Mouse (Mus musculus) neural tube, embryonic 15.5 days (tissue): ENCODE measurements around the gene Lin37. TPM values are rescaled to one million over a fixed set of nuclear protein-coding genes. Genes with fewer than 3 reads are reported as not detected.

ENCODE experiments used
- ATAC-seq: fragments of 200-750 bp; cut with Nextera tagmentation; 2 replicates; pipeline ENCODE4 v1.8.0; 2017; ENCODE audit warnings: mild to moderate bottlenecking, moderate TSS enrichment, moderate library complexity; ENCODE audit not compliant: low FRiP score
- H3K27ac ChIP-seq: fragments of 300-500 bp; sonication (generic); replicated peaks from 2 replicates; pipeline ENCODE4 v1.5.1; 2015; ENCODE audit warnings: mild to moderate bottlenecking, inconsistent platforms
- H3K27me3 ChIP-seq: fragments of 300-500 bp; sonication (generic); replicated peaks from 2 replicates; pipeline ENCODE4 v1.6.1; 2015; ENCODE audit warnings: inconsistent platforms
- H3K36me3 ChIP-seq: fragments of 300-500 bp; sonication (generic); 2 replicates; pipeline ENCODE4 v1.6.1; 2015; ENCODE audit warnings: inconsistent platforms
- H3K4me1 ChIP-seq: fragments of 300-500 bp; sonication (generic); 2 replicates; pipeline ENCODE4 v1.6.1; 2015; ENCODE audit warnings: inconsistent platforms
- H3K4me2 ChIP-seq: fragments of 300-500 bp; sonication (generic); 2 replicates; pipeline ENCODE4 v1.6.1; 2015; ENCODE audit warnings: inconsistent platforms, mild to moderate bottlenecking, moderate library complexity
- H3K4me3 ChIP-seq: fragments of 300-500 bp; sonication (generic); replicated peaks from 2 replicates; pipeline ENCODE4 v1.5.1; 2015; ENCODE audit warnings: mild to moderate bottlenecking, inconsistent platforms
- H3K9ac ChIP-seq: fragments of 300-500 bp; sonication (generic); replicated peaks from 2 replicates; pipeline ENCODE4 v1.6.1; 2015; ENCODE audit warnings: mild to moderate bottlenecking, inconsistent platforms
- H3K9me3 ChIP-seq: fragments of 300-500 bp; sonication (generic); replicated peaks from 2 replicates; pipeline ENCODE4 v1.6.1; 2016; ENCODE audit warnings: inconsistent platforms
- WGBS: fragments of 180-500 bp; shearing (Covaris S2); methylation state at CpG from one replicate; pipeline ENCODE4 v1.1.7; 2015; ENCODE audit warnings: mixed read lengths; 5-methylcytosine and 5-hydroxymethylcytosine counted together
- polyA plus RNA-seq: library from polyadenylated mRNA; unstranded; fragments of >200 nt; fragmentation: Nextera tagmentation; extraction: Ambion mirVana; gene quantifications from 2 replicates; pipeline ENCODE4 v1.2.1, GENCODE M21; 2015

The Lin37 gene
- polyA plus RNA-seq, 1 experiment from 2014 or later = 55.6 TPM

GRCm38 (mm10) chr7:30581547-30581946 lies 21.9 kb upstream of the Lin37 start:
- no peak overlapping the region for H3K9ac ChIP-seq
- ATAC-seq = no peak
- H3K36me3 ChIP-seq = peaks cover 97% of the 10 kb centered on the region
- H3K27me3 ChIP-seq = no peaks in the 10 kb centered on the region
- WGBS = 96% methylated on average over 16 of the region's 16 CpGs
- peaks cover 3% of the 10 kb centered on the region for H3K4me1 ChIP-seq
- H3K9me3 ChIP-seq = no peaks in the 10 kb centered on the region
- H3K4me2 ChIP-seq = no peak overlapping the region
- H3K27ac ChIP-seq = no peak overlapping the region
- no peak overlapping the region for H3K4me3 ChIP-seq

GRCm38 (mm10) chr7:30579950-30580349 lies 20.3 kb upstream of the Lin37 start:
- no peak overlapping the region for H3K4me2 ChIP-seq
- WGBS = 94% methylated on average over 8 of the region's 8 CpGs
- H3K4me1 ChIP-seq = no peaks in the 10 kb centered on the region
- H3K36me3 ChIP-seq = peaks cover 99% of the 10 kb centered on the region
- no peaks in the 10 kb centered on the region for H3K9me3 ChIP-seq
- no peaks in the 10 kb centered on the region for H3K27me3 ChIP-seq
- H3K4me3 ChIP-seq = no peak overlapping the region
- H3K9ac ChIP-seq = no peak overlapping the region
- no peak for ATAC-seq
- no peak overlapping the region for H3K27ac ChIP-seq

GRCm38 (mm10) chr7:30572969-30573368 lies 13.3 kb upstream of the Lin37 start:
- H3K4me1 ChIP-seq = no peaks in the 10 kb centered on the region
- no peak overlapping the region for H3K27ac ChIP-seq
- H3K4me2 ChIP-seq = no peak overlapping the region
- no peaks in the 10 kb centered on the region for H3K27me3 ChIP-seq
- no peak overlapping the region for H3K4me3 ChIP-seq
- WGBS = 88% methylated on average over 2 of the region's 2 CpGs
- ATAC-seq = no peak
- H3K9me3 ChIP-seq = no peaks in the 10 kb centered on the region
- H3K36me3 ChIP-seq = peaks cover 95% of the 10 kb centered on the region
- no peak overlapping the region; the same call in 1 of the 2 replicates for H3K9ac ChIP-seq

GRCm38 (mm10) chr7:30572389-30572788 lies 12.8 kb upstream of the Lin37 start:
- no peak overlapping the region for H3K27ac ChIP-seq
- no peak overlapping the region for H3K4me3 ChIP-seq
- H3K9ac ChIP-seq = no peak overlapping the region
- no peaks in the 10 kb centered on the region for H3K27me3 ChIP-seq
- no peak overlapping the region for H3K4me2 ChIP-seq
- no peaks in the 10 kb centered on the region for H3K9me3 ChIP-seq
- WGBS = 87% methylated on average over 5 of the region's 5 CpGs
- H3K4me1 ChIP-seq = no peaks in the 10 kb centered on the region
- no peak for ATAC-seq
- peaks cover 93% of the 10 kb centered on the region for H3K36me3 ChIP-seq

GRCm38 (mm10) chr7:30567555-30567954 lies 7.9 kb upstream of the Lin37 start:
- Histone ChIP-seq H3K27ac (no peak overlapping the region), H3K9ac (no peak overlapping the region), H3K4me1 (peaks cover 14% of the 10 kb centered on the region), H3K9me3 (no peaks in the 10 kb centered on the region), H3K27me3 (no peaks in the 10 kb centered on the region), H3K4me3 (no peak overlapping the region), H3K36me3 (peaks cover 65% of the 10 kb centered on the region), H3K4me2 (no peak overlapping the region)
- no peak for ATAC-seq
- 91% methylated on average over 11 of the region's 11 CpGs for WGBS

- Histone ChIP-seq H3K9me3 (no peaks in the 10 kb centered on the region), H3K4me3 (no peak overlapping the region), H3K9ac (no peak overlapping the region), H3K27ac (no peak overlapping the region), H3K4me1 (peaks cover 20% of the 10 kb centered on the region), H3K27me3 (no peaks in the 10 kb centered on the region), H3K4me2 (no peak overlapping the region), H3K36me3 (peaks cover 54% of the 10 kb centered on the region)
- WGBS = 92% methylated on average over 9 of the region's 9 CpGs
- ATAC-seq = no peak
Observed at GRCm38 (mm10) chr7:30566033-30566432, 6.4 kb upstream of the Lin37 start.

- peaks cover 44% of the 10 kb centered on the region for H3K36me3 ChIP-seq
- no peak for ATAC-seq
- H3K4me3 ChIP-seq = no peak within 1 kb of the TSS; the same call in 1 of the 2 replicates
- no peak within 1 kb of the TSS for H3K27ac ChIP-seq
- no peak within 1 kb of the TSS for H3K9ac ChIP-seq
- WGBS = 96% methylated on average over 12 of the region's 12 CpGs
- H3K4me1 ChIP-seq = peaks cover 24% of the 10 kb centered on the region
- peak within 1 kb of the TSS; percentile 79 for H3K4me2 ChIP-seq
- no peaks in the 10 kb centered on the region for H3K9me3 ChIP-seq
- no peaks in the 10 kb centered on the region for H3K27me3 ChIP-seq
Observed at GRCm38 (mm10) chr7:30564970-30565571, 5.4 kb upstream of the Lin37 start, which contains the start of gene Igflr1. Gene Igflr1, plus strand, starts transcription at chr7:30565427.

- ATAC-seq = no peak
- WGBS = 23% methylated on average over 6 of the region's 6 CpGs
Observed at GRCm38 (mm10) chr7:30563906-30564280, 4.3 kb upstream of the Lin37 start.

GRCm38 (mm10) chr7:30563117-30563905 lies 3.7 kb upstream of the Lin37 start, which contains the start of the genes U2af1l4, Gm49396 and Psenen:
Gene U2af1l4, plus strand, starts transcription at chr7:30563301.
Gene Gm49396, plus strand, starts transcription at chr7:30563344.
Gene Psenen, minus strand, starts transcription at chr7:30563627.
- peak within 1 kb of the TSS; percentile 79 for H3K4me2 ChIP-seq
- H3K27ac ChIP-seq = peak within 1 kb of the TSS; percentile 93
- under 1% methylated on average over 45 of the region's 45 CpGs for WGBS
- H3K4me1 ChIP-seq = peaks cover 36% of the 10 kb centered on the region
- H3K9ac ChIP-seq = peak within 1 kb of the TSS; percentile 80
- H3K36me3 ChIP-seq = peaks cover 27% of the 10 kb centered on the region
- peak within 1 kb of the TSS; percentile 71 for H3K4me3 ChIP-seq
- peak; percentile 88 for ATAC-seq
- H3K9me3 ChIP-seq = no peaks in the 10 kb centered on the region
- H3K27me3 ChIP-seq = no peaks in the 10 kb centered on the region

More at GRCm38 (mm10) chr7:30563906-30564280, 4.3 kb upstream of the Lin37 start:
- Histone ChIP-seq H3K27me3 (no peaks in the 10 kb centered on the region), H3K36me3 (peaks cover 32% of the 10 kb centered on the region), H3K9ac (peak overlapping the region; percentile 80), H3K4me3 (peak overlapping the region; percentile 71), H3K9me3 (no peaks in the 10 kb centered on the region), H3K4me2 (peak overlapping the region; percentile 79), H3K4me1 (peaks cover 30% of the 10 kb centered on the region), H3K27ac (peak overlapping the region; percentile 93)

- H3K4me3 ChIP-seq = peak overlapping the region; percentile 71
- WGBS = 3% methylated on average over 27 of the region's 27 CpGs
- peak; percentile 22; the same call in 1 of the 2 replicates for ATAC-seq
Observed at GRCm38 (mm10) chr7:30562526-30563116, 3.0 kb upstream of the Lin37 start.

GRCm38 (mm10) chr7:30560296-30560695 lies 658 bp upstream of the Lin37 start:
- Histone ChIP-seq H3K36me3 (peaks cover 25% of the 10 kb centered on the region), H3K9ac (no peak overlapping the region), H3K4me1 (peaks cover 41% of the 10 kb centered on the region), H3K9me3 (no peaks in the 10 kb centered on the region), H3K27me3 (no peaks in the 10 kb centered on the region), H3K27ac (0 out of 2 replicates have a peak overlapping the region, but pooled peaks have one; percentile 63), H3K4me2 (peak overlapping the region; percentile 98; the same call in 1 of the 2 replicates), H3K4me3 (no peak overlapping the region)
- 75% methylated on average over 2 of the region's 2 CpGs for WGBS
- no peak for ATAC-seq

More at GRCm38 (mm10) chr7:30562526-30563116, 3.0 kb upstream of the Lin37 start:
- no peaks in the 10 kb centered on the region for H3K27me3 ChIP-seq
- peaks cover 22% of the 10 kb centered on the region for H3K36me3 ChIP-seq
- H3K27ac ChIP-seq = peak overlapping the region; percentile 81
- H3K9ac ChIP-seq = peak overlapping the region; percentile 59
- no peaks in the 10 kb centered on the region for H3K9me3 ChIP-seq
- peak overlapping the region; percentile 79 for H3K4me2 ChIP-seq
- H3K4me1 ChIP-seq = peaks cover 41% of the 10 kb centered on the region
